Mouse (Mus musculus) kidney, adult 2 months (tissue): ENCODE results near the gene Rnf41. TPM values are rescaled to one million over a fixed set of nuclear protein-coding genes. Genes with fewer than 3 reads are reported as not detected.

Experiments
- DNase-seq: peaks from one replicate; pipeline ENCODE4 v3.0.0; 2021
- H3K27ac ChIP-seq: fragments of 200-500 bp; 2 replicates; pipeline ENCODE4 v1.5.1; 2012; ENCODE audit warnings: low read depth, low read length, control low read depth, inconsistent platforms; ENCODE audit not compliant: insufficient read depth
- H3K27me3 ChIP-seq: fragments of 200-500 bp; replicated peaks from 2 replicates; pipeline ENCODE4 v1.6.1; 2012; ENCODE audit warnings: mild to moderate bottlenecking, moderate library complexity, low read length, inconsistent platforms; ENCODE audit not compliant: control insufficient read depth, insufficient read depth
- H3K36me3 ChIP-seq: fragments of 200-500 bp; 2 replicates; pipeline ENCODE4 v1.6.1; 2012; ENCODE audit warnings: mild to moderate bottlenecking, moderate library complexity, low read length, inconsistent platforms; ENCODE audit not compliant: control insufficient read depth, insufficient read depth
- H3K4me1 ChIP-seq: fragments of 200-500 bp; 2 replicates; pipeline ENCODE4 v1.6.1; 2011; ENCODE audit warnings: low read length; ENCODE audit not compliant: control insufficient read depth, insufficient read depth
- H3K4me3 ChIP-seq: fragments of 200-500 bp; 2 replicates; pipeline ENCODE4 v1.5.1; 2011; ENCODE audit warnings: mild to moderate bottlenecking, low read depth, low read length, control low read depth; ENCODE audit not compliant: insufficient read depth
- CTCF ChIP-seq: fragments of 200-500 bp; conservative IDR thresholded peaks from 2 replicates; pipeline ENCODE4 v1.5.1; 2011; ENCODE audit warnings: low read depth, mild to moderate bottlenecking, control low read depth, low read length, moderate library complexity, mixed read lengths; ENCODE audit not compliant: insufficient read depth, insufficient read length
- POLR2A ChIP-seq: fragments of 200-500 bp; IDR thresholded peaks from one replicate; pipeline ENCODE4 v1.6.1; 2011; ENCODE audit warnings: low read depth, low read length, control low read depth
- WGBS: fragments of 180-500 bp; shearing (Covaris S2); methylation state at CpG from one replicate; pipeline ENCODE4 v1.1.7; 2018; 5-methylcytosine and 5-hydroxymethylcytosine counted together
- polyA plus RNA-seq: library from polyadenylated mRNA; depleted of rRNA; stranded (reverse); fragments of >200 nt; gene quantifications from 2 replicates; pipeline ENCODE4 v1.2.3, GENCODE M21; 2012

Gene Rnf41
- polyA plus RNA-seq, 1 experiment, result 19.6 TPM

GRCm38 (mm10) chr10:128370021-128370420 is 41.4 kb upstream of the Rnf41 start:
- H3K4me1 ChIP-seq, result peaks cover 10% of the 10 kb centered on the region
- H3K27me3 ChIP-seq, result no peaks in the 10 kb centered on the region
- no peak for DNase-seq
- H3K36me3 ChIP-seq, result no peaks in the 10 kb centered on the region
- H3K4me3 ChIP-seq, result no peak overlapping the region
- TF ChIP-seq POLR2A (no peak), CTCF (no peak)
- no peak overlapping the region for H3K27ac ChIP-seq
- WGBS, result 78% methylated on average over 6 of the region's 6 CpGs

GRCm38 (mm10) chr10:128370601-128371000 is 40.9 kb upstream of the Rnf41 start:
- TF ChIP-seq CTCF (no peak), POLR2A (no peak)
- 29% methylated on average over 4 of the region's 4 CpGs for WGBS
- peak overlapping the region; percentile 17; the same call in 1 of the 2 replicates for H3K27ac ChIP-seq

GRCm38 (mm10) chr10:128372142-128372541 is 39.3 kb upstream of the Rnf41 start:
- peak; percentile 15; the same call in 1 of the 2 replicates for TF ChIP-seq CTCF
- no peak for TF ChIP-seq POLR2A
- Histone ChIP-seq H3K4me1 (peaks cover 16% of the 10 kb centered on the region), H3K36me3 (no peaks in the 10 kb centered on the region), H3K4me3 (no peak overlapping the region), H3K27me3 (no peaks in the 10 kb centered on the region), H3K27ac (no peak overlapping the region)
- 76% methylated on average over 5 of the region's 5 CpGs for WGBS
- DNase-seq, result no peak

More at GRCm38 (mm10) chr10:128370601-128371000, 40.9 kb upstream of the Rnf41 start:
- peaks cover 10% of the 10 kb centered on the region for H3K4me1 ChIP-seq
- DNase-seq, result no peak
- H3K27me3 ChIP-seq, result no peaks in the 10 kb centered on the region
- no peaks in the 10 kb centered on the region for H3K36me3 ChIP-seq
- H3K4me3 ChIP-seq, result no peak overlapping the region

- Histone ChIP-seq H3K4me3 (no peak overlapping the region), H3K36me3 (no peaks in the 10 kb centered on the region), H3K27ac (no peak overlapping the region), H3K4me1 (peaks cover 15% of the 10 kb centered on the region), H3K27me3 (no peaks in the 10 kb centered on the region)
- 55% methylated on average over 6 of the region's 6 CpGs for WGBS
- DNase-seq, result no peak
- no peak for TF ChIP-seq POLR2A
- no peak for TF ChIP-seq CTCF
Observed at GRCm38 (mm10) chr10:128372989-128373748, 38.3 kb upstream of the Rnf41 start.

- TF ChIP-seq POLR2A (no peak), CTCF (peak; percentile 46)
- Histone ChIP-seq H3K4me1 (peaks cover 16% of the 10 kb centered on the region), H3K4me3 (no peak overlapping the region), H3K27me3 (no peaks in the 10 kb centered on the region), H3K36me3 (no peaks in the 10 kb centered on the region), H3K27ac (no peak overlapping the region)
- no peak for DNase-seq
- 85% methylated on average over 6 of the region's 6 CpGs for WGBS
Observed at GRCm38 (mm10) chr10:128374393-128374792, 37.1 kb upstream of the Rnf41 start.

GRCm38 (mm10) chr10:128376099-128376454 is 35.4 kb upstream of the Rnf41 start:
- peak overlapping the region; percentile 90; the same call in 1 of the 2 replicates for H3K27ac ChIP-seq
- H3K4me3 ChIP-seq, result peak overlapping the region; percentile 73; the same call in 1 of the 2 replicates
- TF ChIP-seq POLR2A (no peak), CTCF (no peak)

GRCm38 (mm10) chr10:128376455-128377211 is 34.8 kb upstream of the Rnf41 start, which contains the start of gene Ankrd52:
Ankrd52 (plus strand) TSS chr10:128377115.
- TF ChIP-seq CTCF (peak; percentile 49), POLR2A (peak; percentile 19)
- Histone ChIP-seq H3K27ac (peak within 1 kb of the TSS; percentile 90), H3K4me1 (peaks cover 12% of the 10 kb centered on the region), H3K27me3 (no peaks in the 10 kb centered on the region), H3K36me3 (no peaks in the 10 kb centered on the region), H3K4me3 (peak within 1 kb of the TSS; percentile 90)
- under 1% methylated on average over 70 of the region's 73 CpGs for WGBS
- DNase-seq, result peak; percentile 89

More at GRCm38 (mm10) chr10:128376099-128376454, 35.4 kb upstream of the Rnf41 start:
- WGBS, result 52% methylated on average over 4 of the region's 4 CpGs
- peaks cover 12% of the 10 kb centered on the region for H3K4me1 ChIP-seq
- H3K36me3 ChIP-seq, result no peaks in the 10 kb centered on the region
- no peaks in the 10 kb centered on the region for H3K27me3 ChIP-seq
- no peak for DNase-seq
